Mouse (Mus musculus): ENCODE measurements around the gene Sumo3.
A peak's percentile ranks its signal among the peaks of the same experiment; 100 is the strongest.

Gene Sumo3

DNA sequence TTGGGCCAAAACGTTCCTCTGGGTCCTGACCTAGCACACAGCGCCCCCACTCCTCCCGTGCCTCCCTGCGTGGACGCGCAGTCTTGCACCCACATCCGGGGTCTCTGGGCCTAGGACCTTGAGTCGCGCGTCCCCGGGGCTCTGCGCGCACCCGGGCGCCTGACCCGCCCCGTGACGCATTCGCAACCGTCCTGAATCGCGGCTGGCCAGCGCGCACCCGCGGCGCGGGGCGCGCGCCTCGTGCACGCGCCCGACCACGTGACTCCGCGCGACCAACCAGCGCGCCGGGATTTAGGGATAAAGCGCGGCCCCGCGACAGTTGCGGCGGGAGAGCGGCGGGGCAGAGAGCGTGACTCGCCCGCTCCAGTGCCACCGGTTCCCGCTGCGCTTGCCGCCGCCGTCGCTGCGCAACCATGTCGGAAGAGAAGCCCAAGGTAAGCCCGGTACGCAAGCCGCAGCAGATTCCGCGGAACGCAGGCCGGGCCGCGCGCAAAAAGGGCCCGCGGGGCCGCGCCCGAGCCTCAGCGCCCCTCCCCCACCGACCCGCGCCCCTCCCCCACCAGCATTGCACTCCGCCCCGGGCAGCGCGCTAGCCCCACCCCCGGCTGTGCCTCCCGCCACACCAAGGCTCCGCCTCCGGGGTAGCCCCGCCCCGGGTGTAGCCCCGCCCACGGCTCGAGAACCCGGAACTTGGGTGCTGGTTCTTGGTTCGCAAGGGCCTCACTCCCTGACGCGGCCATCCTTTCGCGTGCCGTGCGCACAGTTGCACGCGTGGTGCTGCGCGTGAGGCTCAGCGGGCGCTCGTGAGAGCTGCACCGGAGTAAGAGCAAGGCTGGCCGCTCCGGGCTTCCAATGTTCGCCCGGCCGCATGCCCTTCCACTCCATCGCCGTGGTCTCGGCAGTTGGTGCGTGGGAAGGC, at the start of gene Sumo3, which contains the start of gene Gm49325:
TSS of gene Sumo3 (plus strand) at position 190 of the 919 bp plus-strand sequence.
TSS of gene Gm49325 (plus strand) at position 290 of the 919 bp plus-strand sequence.
- peak; percentile 96 to 97 for DNase-seq

DNA sequence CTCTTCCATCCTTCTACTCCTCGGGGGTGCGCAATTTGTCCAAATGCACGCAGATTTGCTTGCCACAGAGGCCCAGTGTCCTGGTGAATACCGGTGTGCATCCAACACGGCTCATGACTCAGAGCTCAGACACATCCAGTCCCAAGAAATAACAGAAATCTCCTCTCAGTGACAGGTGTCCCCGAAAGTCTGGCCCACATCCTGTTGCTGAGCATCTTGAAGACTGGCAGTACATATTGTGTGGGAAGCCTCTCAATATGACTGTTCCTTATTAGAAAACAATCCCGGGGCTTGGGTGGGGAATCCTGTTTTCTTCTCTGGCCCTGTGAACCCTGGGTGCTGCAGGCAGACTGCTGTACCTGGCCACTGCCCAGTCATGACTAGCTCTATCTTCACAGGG, 49.3 kb upstream of the Sumo3 start:
- no peak for DNase-seq

DNA sequence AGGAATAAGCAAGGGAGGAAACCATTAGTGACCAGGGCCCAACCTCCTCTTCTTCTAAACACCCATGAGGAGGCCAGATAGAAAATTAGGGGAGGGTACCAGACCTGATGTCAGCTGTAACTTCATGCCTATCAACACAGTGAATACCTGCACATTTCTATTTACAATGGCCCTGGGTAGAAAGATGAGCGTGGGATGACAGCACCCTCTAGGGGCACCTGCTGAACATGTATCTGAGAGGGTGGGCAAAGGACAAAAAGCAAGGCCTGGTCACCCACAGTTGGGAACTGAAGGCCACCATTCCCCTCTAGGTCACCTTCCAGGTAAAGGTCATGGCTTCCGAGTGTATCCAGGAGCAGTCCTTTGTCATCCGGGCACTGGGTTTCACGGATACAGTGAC, 48.3 kb upstream of the Sumo3 start:
- no peak for DNase-seq

DNA sequence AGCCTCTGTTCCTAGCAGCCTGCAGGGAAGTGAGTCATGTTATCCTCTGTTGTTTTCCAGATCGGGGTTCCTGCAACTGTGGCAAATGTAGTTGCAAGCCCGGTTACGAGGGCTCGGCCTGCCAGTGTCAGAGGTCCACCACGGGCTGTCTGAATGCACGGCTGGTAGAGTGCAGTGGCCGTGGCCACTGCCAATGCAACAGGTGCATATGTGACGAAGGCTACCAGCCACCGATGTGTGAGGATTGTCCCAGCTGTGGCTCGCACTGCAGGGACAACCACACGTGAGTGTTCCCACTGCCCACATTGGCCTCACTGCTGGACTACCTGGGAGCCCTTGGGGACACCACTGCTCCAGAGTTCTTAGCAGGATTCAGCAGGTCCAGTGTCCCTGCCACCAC, 45.8 kb upstream of the Sumo3 start:
- DNase-seq = no peak

DNA sequence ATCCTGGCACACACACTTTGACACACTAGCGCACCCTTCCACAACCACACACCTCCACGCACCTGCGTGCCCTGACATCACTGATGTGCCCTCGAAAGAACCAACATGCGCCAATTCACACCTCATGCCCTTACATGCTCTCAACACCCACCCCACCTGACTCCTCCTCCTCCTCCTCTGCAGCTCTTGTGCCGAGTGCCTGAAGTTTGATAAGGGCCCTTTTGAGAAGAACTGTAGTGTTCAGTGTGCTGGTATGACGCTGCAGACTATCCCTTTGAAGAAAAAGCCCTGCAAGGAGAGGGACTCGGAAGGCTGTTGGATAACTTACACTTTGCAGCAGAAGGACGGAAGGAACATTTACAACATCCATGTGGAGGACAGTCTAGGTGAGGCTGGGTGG, 45.1 kb upstream of the Sumo3 start:
- no peak for DNase-seq

DNA sequence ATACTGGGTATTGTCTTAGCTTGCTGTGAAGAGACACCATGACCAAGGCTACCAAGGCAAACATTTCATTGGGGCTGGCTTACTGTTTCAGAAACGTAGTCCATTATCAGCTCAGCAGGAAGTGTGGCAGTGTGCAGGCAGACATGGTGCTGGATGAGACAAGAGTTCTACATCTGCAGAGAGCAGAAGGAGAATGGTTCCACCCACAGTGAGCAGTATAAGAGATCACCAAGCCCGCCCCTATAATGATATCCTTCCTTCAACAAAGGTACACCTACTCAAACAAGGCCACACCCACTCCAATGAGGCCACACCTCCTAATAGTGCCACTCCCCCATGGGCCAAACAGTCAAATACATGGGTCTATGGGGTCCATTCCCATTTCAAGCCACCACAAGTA, 44.4 kb upstream of the Sumo3 start:
- DNase-seq = no peak

DNA sequence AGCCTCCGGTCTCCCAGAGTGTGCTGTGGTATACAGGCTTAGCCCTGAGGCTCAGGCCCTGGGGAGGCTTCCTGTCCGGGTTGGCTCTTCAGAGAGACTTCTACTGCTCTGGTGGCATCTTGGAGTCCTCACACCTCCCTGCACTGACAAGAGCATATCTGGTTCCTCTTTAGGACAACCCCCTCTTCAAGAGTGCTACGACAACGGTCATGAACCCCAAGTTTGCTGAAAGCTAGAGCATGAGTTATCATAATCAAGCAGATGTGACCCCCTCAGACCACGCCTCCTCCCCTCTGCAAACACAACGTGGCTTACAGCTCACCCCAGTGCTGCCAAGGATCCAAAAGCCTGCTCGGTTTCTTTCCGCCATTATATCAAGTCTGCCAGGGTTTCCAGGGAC, 40.9 kb upstream of the Sumo3 start:
- no peak for DNase-seq

DNA sequence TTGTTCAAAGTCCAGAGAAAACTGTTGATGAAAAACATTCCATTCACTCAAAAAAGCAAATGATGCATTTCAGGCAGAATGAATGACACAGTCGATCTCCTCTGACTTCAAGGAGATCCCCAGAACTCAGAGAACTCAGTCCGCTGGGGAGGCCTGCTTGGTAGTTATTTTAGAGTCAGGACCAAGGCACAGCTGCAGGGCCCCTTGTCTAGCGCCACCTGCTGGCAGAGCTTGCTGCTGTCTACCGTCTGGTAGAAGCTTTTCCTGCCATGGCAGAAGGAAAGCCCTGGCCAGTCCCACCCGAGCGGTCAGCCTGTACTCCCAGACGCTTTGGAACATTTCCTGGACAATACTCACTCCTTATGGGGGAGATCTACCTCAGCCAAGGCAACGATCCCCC, 39.2 kb upstream of the Sumo3 start:
- DNase-seq = peak; percentile 56 to 66

DNA sequence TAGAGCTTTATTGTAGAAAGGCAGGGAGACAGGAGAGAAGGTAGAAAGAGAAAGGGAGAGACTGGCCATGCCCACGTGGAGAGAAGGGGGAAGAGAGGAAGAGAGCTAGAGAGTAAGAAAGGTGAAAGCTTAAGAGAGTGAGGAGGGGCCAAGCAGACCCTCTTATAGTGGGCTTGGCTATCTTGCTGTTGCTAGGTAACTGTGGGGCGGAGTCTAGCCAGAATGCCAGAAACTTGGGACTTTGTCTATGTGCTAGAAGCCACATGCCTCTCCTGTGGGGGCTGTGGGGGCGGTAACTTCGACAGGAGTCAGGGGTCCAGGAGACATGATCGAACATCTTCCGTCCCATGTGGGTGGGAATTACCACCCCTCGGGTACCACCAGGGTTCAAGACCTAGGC, 36.4 kb upstream of the Sumo3 start:
- DNase-seq = no peak

DNA sequence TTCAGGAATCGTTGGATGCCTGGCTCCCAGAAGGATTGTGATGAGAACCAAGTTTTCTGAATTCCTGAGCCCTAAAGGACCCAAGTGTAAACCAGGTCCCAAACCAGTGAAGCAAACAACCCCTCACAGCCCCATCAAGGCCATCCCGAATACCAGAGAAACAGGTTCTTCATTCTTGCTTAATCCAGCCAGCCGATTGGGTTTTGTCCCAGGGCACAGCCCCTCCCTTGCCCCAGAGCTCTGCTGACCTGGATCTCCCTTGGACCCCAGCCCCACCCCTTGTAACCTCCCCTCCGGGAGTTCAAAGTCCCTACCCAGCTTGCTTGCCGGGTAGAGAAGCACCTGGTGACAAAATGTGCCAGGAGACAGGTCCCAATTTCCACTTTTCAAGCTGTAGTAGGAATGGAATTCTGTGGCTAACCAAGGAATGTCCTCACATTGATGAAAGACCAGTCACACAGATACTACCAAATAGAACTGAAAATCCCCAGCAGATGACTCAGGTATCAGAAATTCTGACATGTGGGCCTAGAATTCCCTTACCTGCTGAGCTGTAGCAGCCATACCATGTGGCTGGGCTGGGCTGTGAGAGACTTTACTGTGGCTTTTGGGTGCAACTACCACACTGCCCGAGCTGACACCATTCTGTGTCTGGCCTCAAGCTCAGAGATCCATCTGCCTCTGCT, 35.8 kb upstream of the Sumo3 start:
- no peak for DNase-seq

DNA sequence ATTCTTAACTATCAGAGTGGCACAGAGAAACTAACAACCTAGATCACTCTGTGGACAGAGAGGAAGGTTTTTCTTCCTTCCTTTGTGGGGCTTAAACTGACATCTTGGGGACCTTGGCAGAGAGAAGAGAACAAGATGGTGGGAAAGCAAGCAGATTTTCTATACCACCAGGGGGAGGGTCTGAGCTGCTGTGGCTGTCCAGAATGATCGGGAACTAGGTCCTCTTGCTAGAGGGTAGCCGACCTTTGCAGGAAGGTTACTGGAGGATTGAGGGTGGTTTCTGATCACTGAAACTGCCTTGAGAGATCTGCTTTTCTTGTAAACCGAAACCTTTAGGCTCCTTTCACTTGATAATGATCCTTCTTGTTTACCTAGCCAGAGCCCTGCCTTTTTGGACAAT, 33.7 kb upstream of the Sumo3 start:
- DNase-seq = no peak

DNA sequence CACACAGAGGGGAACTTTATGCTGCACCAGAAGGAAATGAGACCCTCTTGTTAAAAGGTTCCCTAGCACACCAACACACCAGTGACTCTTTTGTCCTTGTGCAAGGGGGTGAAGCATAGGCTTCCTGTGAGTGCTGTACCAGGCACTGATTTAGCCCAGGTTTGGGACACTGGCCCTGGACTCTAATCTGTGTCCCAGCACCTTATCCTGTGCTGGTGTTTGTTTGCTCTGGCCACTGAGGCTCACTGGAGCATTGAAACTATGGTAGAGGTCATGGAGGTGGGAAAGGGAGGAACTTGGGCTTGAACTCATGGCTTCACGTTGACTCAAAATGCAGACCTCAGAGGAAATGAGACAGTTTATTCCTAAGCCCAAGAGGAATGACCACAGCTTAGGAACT, 32.7 kb upstream of the Sumo3 start:
- DNase-seq = no peak

DNA sequence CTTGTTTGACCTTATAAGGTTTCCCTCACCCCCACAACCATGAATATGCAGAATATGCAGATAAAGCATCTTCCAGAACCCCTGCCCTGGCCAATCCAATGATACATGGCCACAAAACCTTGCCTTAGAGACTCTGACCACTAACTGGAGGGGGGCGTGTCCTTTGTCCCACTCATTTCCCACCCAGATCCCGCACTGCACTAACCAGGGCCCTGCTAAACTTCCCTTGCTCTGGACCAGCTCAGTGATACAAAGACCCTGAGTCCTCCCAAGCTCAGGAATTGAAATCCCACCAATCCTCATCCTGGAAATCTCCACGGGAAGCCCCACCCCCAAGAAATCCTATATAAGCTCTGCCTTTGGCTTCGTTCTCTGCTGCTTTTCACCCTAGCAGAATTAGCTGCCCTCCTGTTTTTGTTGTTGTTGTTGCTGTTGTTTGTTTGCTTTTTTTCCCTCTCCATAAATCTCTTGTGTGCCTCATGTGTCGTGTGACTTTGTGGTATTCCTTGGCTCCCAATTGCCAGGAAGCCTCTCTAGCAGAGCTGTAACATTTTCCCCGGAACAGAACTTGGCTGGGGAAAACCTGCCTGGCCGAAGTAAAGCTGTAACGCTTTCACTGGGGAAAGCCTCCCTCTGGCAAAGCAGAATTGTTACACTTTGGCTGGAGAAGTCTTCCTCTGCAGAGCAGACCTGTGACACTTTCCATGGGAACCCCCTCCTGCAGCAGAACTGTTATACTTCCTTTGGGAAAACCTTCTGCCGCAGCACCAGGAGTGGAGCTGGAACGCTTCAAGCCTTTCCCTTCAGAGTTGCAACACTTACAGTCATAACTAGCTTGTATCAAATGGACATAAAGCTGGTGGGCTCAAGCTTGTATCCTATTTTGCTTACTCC, 25.6 kb upstream of the Sumo3 start:
- DNase-seq = no peak

DNA sequence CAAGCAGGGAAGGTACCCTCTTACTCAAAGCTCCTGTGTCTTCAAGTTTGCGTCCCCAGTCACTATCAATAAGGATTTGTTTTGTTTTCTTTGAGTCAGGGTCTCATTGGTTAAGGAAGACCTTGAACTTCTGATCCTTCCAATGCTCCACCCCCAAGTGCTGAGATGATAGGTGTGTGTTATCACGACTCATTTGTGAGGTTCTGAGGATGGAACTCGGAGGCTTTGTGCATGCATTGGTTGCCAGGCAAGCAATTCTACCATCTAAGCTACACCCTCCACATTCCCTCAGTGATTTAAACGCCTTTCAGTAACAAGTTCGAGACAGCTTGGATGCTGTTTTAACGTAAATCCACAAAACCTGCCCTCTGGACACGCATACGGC, 24.9 kb upstream of the Sumo3 start:
- DNase-seq = no peak

DNA sequence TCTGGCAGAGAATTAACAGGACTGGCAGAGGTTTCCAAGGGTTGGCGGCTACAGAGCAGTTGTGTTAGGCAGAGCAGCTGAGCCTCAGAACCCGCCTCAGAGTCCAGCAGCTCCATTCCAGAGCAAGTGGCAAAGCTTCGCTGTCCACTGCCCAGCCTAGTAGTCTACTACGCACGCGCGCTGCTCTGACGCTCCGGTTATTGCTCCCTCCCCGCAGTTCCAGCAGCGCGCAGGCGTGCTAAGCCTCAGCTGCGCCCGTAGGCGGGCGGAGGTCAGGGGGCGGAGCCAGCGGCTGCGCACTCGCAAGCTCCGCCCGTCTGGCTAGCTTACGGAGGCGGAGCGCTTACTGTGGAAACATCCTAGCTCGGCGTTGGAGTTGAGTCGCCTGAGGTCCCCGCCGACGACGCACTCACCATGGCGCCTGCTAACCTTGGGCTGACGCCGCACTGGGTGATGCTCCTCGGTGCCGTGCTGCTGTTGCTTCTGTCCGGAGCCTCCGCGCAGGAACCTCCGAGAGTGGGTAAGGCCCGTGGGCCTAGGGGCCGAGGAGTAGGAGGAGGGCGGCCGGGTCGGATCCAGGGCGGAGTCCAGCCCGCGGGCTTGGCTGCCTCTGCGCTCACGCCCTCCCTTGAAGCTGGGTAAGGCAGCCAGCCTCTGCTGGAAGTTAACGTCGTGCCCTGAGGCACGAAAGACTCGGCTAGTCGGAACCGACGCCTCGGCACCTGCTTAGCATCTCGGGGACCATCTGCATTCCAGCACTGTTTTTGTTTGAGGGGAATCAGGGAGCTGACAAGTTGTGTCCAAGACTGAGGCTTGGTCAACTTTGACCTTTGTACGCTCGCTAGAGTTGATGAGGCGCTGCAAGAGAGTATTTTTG, 24.3 kb upstream of the Sumo3 start, which contains the start of gene Pttg1ip:
TSS of gene Pttg1ip (plus strand) at position 313 of the 877 bp plus-strand sequence.
- peak; percentile 92 to 94 for DNase-seq

DNA sequence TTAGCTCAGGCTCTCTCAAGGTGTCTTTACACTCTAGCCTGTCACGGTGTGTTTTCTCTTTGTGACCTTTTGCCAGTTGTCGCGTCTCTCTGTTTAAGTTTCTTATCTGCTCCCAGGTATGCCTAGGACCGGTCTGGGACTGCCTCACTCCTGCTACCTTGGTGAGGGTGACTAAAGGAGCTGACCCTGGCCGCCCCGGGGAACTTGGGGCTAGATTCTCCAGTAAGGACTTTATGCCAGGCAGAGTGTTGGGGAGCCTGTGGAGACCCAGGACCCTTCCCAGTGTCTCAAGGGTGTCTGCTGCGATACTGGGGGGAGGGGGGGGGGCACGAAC, 23.6 kb upstream of the Sumo3 start:
- no peak for DNase-seq

DNA sequence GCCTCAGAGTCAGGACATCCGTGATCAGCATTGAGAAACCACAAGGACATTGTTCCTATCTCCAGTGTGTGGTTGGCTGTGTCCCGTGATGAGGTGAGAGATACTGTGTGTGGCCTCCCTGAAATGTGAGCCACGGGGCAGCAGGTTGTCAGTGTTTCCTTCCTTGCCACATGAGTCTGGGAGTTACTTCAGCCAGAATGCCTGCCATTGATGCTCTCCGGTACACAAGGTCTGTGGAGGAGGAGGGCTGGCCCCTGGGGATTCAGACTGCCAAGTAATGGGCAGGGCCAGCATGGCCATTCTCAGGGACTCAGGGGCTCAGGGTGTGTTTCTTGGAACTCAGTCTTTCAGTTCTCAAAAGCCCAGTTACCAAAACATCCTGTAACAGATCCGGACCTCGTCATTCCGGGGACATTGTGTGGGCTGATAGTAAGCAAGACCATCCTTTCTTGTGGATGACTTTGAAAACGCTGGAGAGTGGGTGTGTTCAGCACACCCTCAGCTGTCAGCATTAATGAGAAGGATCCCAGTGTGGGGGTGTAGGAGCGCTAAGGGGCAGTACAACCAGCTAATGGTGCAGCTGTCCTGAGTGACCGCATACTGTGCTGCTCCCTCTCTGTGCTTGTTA, 22.0 kb upstream of the Sumo3 start:
- DNase-seq = no peak

DNA sequence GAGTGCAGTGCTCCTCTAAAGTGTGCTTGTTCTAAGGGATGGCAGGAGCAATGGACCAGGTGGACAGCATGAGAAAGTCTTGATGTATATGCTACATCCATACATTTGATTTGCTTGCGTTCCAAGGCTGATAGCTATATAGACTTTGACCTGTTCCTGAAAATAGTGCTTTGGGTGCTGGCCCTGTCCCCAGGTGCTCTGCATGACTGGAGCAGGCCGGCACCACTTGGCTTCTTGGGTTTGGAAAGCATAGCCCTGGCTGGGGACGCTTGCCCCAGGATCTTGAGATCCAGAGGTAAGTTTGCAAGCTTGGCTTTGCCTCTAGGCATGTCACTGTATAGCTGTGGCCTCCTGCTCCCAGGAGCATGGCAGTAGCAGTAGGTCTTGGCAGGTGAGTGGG, 19.3 kb upstream of the Sumo3 start:
- no peak for DNase-seq

DNA sequence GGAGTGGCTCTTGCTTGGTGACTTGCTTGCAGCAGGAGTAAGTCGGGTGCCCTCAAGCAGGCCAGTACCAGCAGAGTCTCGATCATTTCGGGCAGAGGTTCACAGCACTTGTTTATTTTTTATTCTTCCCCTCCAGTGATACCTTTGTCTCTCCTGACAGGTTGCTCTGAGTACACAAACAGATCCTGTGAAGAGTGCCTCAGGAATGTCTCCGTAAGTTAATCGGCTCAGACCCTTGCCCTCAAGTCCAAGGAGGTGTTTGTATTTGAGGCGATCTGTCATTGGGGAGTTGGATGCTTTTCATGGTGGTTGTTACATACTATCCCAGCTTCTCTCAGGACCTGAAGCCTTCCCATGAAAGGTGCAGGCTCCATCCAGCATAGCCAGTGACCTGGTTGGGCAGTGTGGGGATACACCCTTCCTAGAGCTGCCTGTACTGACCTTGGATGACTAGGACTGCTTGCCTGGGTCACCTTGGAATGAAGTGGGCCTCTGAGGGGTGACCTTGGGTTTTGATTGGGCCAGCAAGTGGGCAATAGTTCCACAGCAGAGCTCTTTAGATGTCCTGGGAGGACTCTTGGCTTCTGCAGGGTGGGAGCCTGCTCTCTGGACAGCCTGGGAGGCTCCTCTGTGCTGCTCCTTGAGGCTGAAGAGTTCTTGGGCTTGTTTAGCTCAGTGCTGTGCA, 18.7 kb upstream of the Sumo3 start:
- DNase-seq = no peak

DNA sequence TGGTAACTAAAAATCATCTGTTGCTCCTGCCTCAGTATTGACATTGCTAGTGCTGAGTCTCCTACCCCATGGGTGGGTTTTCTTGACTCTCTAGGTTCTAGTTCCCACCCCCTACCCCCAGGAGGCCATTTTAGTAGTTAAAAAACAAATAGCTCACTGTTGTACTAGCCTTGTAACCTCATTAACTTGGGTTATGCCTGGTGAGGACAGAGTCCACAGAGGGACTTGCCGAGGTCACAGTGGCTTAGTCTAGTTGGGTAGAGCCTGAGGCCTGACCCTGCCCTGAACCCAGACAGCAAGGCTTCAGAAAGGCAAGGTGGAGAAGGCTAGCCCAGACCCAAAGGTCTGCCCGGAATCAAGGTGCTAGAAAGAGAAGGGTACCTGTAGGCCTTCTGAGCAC, 17.9 kb upstream of the Sumo3 start:
- DNase-seq = no peak

DNA sequence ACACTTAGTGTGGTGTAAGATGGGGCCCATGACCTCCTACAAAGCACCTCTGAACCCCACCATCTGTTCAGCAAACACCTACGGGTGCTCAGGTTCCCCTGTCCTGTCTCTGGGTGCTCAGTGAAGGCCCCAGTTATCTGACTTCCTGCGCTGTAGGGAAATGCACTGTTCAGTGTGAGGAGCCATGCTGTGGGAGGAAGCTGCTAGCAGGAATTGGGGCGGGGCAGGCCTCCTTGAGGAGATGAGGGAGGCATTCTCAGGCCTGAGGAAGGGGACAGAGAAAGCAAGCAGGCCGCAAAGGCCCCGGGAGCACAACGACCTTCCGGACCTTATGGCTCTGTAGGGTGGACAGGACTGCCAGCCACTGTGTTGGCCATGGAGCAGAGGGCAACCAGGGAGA, 16.8 kb upstream of the Sumo3 start:
- no peak for DNase-seq
